Mouse (Mus musculus): ENCODE measurements at regions not wholly inside any gene's neighbourhood (a gene's known extent, or its start where the extent isn't known, plus 50 kb on each side); places are given as distances from the start of the nearest gene placed in this dataset.
A peak's percentile ranks its signal among the peaks of the same experiment; 100 is the strongest.

DNA sequence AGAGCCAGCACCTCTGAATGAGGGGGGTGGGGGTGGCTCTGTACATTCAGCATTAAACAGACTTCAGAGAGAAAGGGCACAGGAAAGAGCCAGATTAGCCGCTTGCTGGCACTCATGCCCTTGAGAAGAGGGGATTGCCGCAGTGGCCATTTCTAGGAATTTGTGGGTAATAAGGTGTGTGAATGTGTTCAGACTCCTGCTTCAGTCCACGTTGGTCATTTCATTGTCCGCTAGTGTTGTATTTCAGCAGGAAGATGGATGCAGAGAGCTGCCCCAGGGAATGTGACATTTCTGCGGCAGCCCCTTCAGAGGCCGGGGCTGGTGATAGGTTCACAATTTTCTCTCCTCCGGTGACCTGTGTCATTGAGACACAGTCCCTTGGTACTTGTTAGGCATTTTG lies 247.1 kb upstream of the Kcnab2 start:
- no peak overlapping the region for H3K4me3 ChIP-seq (ENCODE audit: low read depth, low read length)
- H3K4me2 ChIP-seq (ENCODE audit: low read length): no peak overlapping the region
- WGBS: 60% methylated on average over 7 of the region's 7 CpGs
- H3K36me3 ChIP-seq (ENCODE audit: control insufficient read depth, insufficient read depth, low read length): no peaks in the 10 kb centered on the region
- ATAC-seq (replicated peaks; ENCODE audit: low FRiP score, low TSS enrichment, low read depth) (no peak), DNase-seq (ENCODE audit: low spot score) (no peak)
- H3K4me1 ChIP-seq (replicated peaks; ENCODE audit: control insufficient read depth, insufficient read depth, low read length): no peaks in the 10 kb centered on the region
- H3K27ac ChIP-seq (ENCODE audit: low read depth): no peak overlapping the region
- no peaks in the 10 kb centered on the region for H3K27me3 ChIP-seq (replicated peaks; ENCODE audit: control insufficient read depth, insufficient read depth, low read length)
- no peak overlapping the region for H3K9ac ChIP-seq (ENCODE audit: low read length)
- H3K9me3 ChIP-seq (ENCODE audit: control insufficient read depth, low read length): no peaks in the 10 kb centered on the region

DNA sequence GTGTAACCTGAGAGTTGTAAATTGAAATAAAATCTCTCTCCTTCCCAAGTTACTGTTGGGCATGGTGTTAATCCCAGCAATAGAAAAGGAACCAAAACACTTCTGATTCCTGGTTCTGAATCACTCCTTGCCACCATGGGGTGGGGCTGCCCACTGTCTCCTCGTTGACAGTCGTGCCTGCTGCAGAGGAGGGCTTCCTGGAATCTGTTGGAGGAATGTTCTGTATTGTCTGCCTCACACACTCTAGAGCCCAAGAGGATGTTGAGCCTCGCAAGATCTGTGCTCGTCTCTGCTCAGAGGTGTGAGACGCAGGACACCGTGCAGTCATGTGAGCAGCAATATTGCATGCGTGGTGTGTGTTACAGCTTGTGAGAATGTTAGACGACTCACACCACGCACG lies 246.4 kb upstream of the Kcnab2 start:
- no peak for DNase-seq (ENCODE audit: low spot score)
- H3K4me1 ChIP-seq (replicated peaks; ENCODE audit: control insufficient read depth, insufficient read depth, low read length): no peaks in the 10 kb centered on the region
- H3K36me3 ChIP-seq (ENCODE audit: control insufficient read depth, insufficient read depth, low read length): no peaks in the 10 kb centered on the region
- H3K27ac ChIP-seq (ENCODE audit: low read depth): no peak overlapping the region
- H3K9me3 ChIP-seq (ENCODE audit: control insufficient read depth, low read length): no peaks in the 10 kb centered on the region
- WGBS: 77% methylated on average over 10 of the region's 10 CpGs
- no peak overlapping the region for H3K4me3 ChIP-seq (ENCODE audit: low read depth, low read length)
- no peak overlapping the region for H3K4me2 ChIP-seq (ENCODE audit: low read length)
- ATAC-seq (replicated peaks; ENCODE audit: low FRiP score, low TSS enrichment, low read depth): no peak
- no peaks in the 10 kb centered on the region for H3K27me3 ChIP-seq (replicated peaks; ENCODE audit: control insufficient read depth, insufficient read depth, low read length)
- H3K9ac ChIP-seq (ENCODE audit: low read length): no peak overlapping the region

DNA sequence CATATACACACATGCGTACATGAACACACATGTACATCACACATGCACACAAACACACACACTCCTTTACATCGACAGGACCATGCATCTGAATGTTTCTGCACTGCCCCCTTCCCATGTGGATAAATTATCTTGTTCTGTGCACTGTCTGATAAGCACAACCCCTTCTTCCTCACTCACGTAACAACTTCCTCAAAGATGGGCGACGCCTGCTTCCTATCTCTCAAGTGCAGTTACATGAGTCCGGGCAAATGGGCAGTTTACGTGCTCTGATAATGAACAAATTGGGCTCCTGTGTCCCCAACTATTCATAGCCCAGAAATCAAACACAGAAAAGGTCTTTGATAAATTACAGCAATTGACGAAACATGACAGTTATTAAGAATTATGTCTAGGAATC lies 242.9 kb upstream of the Kcnab2 start:
- Histone ChIP-seq H3K9me3 (ENCODE audit: control insufficient read depth, low read length) (no peaks in the 10 kb centered on the region), H3K4me1 (replicated peaks; ENCODE audit: control insufficient read depth, insufficient read depth, low read length) (no peaks in the 10 kb centered on the region), H3K4me2 (ENCODE audit: low read length) (no peak overlapping the region), H3K36me3 (ENCODE audit: control insufficient read depth, insufficient read depth, low read length) (no peaks in the 10 kb centered on the region), H3K9ac (ENCODE audit: low read length) (no peak overlapping the region), H3K4me3 (ENCODE audit: low read depth, low read length) (no peak overlapping the region), H3K27ac (ENCODE audit: low read depth) (no peak overlapping the region), H3K27me3 (replicated peaks; ENCODE audit: control insufficient read depth, insufficient read depth, low read length) (no peaks in the 10 kb centered on the region)
- 81% methylated on average over 8 of the region's 8 CpGs for WGBS
- ATAC-seq (replicated peaks; ENCODE audit: low FRiP score, low TSS enrichment, low read depth) (no peak), DNase-seq (ENCODE audit: low spot score) (no peak)

DNA sequence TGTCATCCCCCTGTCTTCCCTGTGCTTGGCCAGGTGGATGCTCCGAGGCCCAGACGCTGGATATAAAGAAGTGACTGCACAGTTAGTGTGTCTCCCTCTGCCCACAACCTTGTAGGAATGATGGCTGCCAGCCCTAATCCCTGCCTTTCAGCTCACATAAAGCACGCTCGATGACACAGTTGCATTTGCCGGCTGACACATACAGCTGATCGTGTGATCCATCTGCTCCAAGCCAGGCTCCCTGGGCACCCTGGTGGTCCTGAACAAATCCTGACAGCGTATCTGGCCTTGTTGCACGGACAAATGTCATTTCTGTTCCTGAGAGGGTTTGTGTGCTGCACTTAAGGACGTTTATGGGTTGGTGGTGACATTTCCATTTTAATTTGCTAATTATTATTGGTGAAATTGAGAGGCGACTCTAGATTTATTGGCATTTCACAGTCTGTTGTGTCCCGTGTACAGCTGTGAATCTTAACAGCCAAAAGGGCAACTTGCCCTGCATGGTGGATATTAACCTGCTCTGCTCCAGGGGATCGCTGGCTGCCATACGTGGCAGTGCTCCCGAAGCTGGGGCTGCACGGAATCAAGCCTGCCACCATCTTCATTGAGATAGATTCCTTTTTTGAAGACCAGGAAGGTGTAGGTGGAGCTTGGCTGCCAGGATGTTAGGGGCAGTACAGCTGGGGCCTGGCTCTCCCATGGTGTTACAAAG lies 241.9 kb upstream of the Kcnab2 start:
- H3K9me3 ChIP-seq (ENCODE audit: control insufficient read depth, low read length): no peaks in the 10 kb centered on the region
- DNase-seq (ENCODE audit: low spot score) (no peak), ATAC-seq (replicated peaks; ENCODE audit: low FRiP score, low TSS enrichment, low read depth) (no peak)
- H3K9ac ChIP-seq (ENCODE audit: low read length): no peak overlapping the region
- 88% methylated on average over 15 of the region's 15 CpGs for WGBS
- H3K27ac ChIP-seq (ENCODE audit: low read depth): no peak overlapping the region
- H3K4me2 ChIP-seq (ENCODE audit: low read length): no peak overlapping the region
- H3K4me1 ChIP-seq (replicated peaks; ENCODE audit: control insufficient read depth, insufficient read depth, low read length): no peaks in the 10 kb centered on the region
- no peak overlapping the region for H3K4me3 ChIP-seq (ENCODE audit: low read depth, low read length)
- H3K36me3 ChIP-seq (ENCODE audit: control insufficient read depth, insufficient read depth, low read length): no peaks in the 10 kb centered on the region
- no peaks in the 10 kb centered on the region for H3K27me3 ChIP-seq (replicated peaks; ENCODE audit: control insufficient read depth, insufficient read depth, low read length)

DNA sequence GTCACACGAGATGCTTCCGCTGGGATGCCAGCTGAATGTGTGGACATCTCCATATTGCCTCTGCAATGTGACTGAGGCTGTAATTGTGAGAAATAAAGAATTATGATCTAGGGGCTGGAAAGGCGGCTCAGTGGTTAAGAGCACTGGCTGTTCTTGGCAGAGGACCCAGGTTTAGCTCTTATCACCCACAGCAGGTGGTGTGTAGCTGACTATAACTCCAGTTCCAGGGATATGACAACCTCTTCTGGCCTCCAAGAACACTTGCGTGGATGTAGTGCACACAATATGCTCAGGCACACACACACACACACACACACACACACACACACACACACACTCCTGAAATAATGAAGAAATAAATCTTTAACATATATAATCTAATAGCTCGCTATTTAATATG lies 232.7 kb upstream of the Kcnab2 start:
- ATAC-seq (replicated peaks; ENCODE audit: low FRiP score, low TSS enrichment, low read depth) (no peak), DNase-seq (ENCODE audit: low spot score) (no peak)
- no peaks in the 10 kb centered on the region for H3K9me3 ChIP-seq (ENCODE audit: control insufficient read depth, low read length)
- no peaks in the 10 kb centered on the region for H3K27me3 ChIP-seq (replicated peaks; ENCODE audit: control insufficient read depth, insufficient read depth, low read length)
- no peaks in the 10 kb centered on the region for H3K36me3 ChIP-seq (ENCODE audit: control insufficient read depth, insufficient read depth, low read length)
- H3K4me2 ChIP-seq (ENCODE audit: low read length): no peak overlapping the region
- no peak overlapping the region for H3K27ac ChIP-seq (ENCODE audit: low read depth)
- no peak overlapping the region for H3K4me3 ChIP-seq (ENCODE audit: low read depth, low read length)
- 83% methylated on average over 5 of the region's 5 CpGs for WGBS
- H3K9ac ChIP-seq (ENCODE audit: low read length): no peak overlapping the region
- H3K4me1 ChIP-seq (replicated peaks; ENCODE audit: control insufficient read depth, insufficient read depth, low read length): no peaks in the 10 kb centered on the region

DNA sequence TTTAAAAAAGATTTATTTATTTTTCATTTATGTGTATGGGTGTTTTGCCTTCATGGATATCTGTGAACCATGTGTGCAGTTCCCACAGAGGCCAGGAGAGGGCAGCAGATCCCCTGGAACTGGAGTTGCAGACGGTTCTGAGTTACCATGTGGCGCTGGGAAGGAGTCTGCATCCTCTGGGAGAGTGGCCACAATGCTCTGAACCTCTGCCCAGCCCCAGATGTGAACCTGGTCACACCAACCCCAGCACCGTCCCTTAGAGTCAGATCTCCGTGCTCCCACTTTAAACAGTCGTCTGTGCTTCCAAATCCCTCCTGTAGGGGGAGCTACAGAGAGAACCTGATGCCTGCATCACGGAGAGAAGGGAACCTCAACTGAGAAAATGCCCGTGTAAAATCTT lies 222.5 kb upstream of the Kcnab2 start:
- H3K4me2 ChIP-seq (ENCODE audit: low read length): no peak overlapping the region
- DNase-seq (ENCODE audit: low spot score) (no peak), ATAC-seq (replicated peaks; ENCODE audit: low FRiP score, low TSS enrichment, low read depth) (no peak)
- H3K27ac ChIP-seq (ENCODE audit: low read depth): no peak overlapping the region
- H3K36me3 ChIP-seq (ENCODE audit: control insufficient read depth, insufficient read depth, low read length): no peaks in the 10 kb centered on the region
- H3K4me1 ChIP-seq (replicated peaks; ENCODE audit: control insufficient read depth, insufficient read depth, low read length): no peaks in the 10 kb centered on the region
- no peak overlapping the region for H3K9ac ChIP-seq (ENCODE audit: low read length)
- H3K27me3 ChIP-seq (replicated peaks; ENCODE audit: control insufficient read depth, insufficient read depth, low read length): no peaks in the 10 kb centered on the region
- WGBS: 84% methylated on average over 7 of the region's 7 CpGs
- H3K9me3 ChIP-seq (ENCODE audit: control insufficient read depth, low read length): no peaks in the 10 kb centered on the region
- H3K4me3 ChIP-seq (ENCODE audit: low read depth, low read length): no peak overlapping the region

DNA sequence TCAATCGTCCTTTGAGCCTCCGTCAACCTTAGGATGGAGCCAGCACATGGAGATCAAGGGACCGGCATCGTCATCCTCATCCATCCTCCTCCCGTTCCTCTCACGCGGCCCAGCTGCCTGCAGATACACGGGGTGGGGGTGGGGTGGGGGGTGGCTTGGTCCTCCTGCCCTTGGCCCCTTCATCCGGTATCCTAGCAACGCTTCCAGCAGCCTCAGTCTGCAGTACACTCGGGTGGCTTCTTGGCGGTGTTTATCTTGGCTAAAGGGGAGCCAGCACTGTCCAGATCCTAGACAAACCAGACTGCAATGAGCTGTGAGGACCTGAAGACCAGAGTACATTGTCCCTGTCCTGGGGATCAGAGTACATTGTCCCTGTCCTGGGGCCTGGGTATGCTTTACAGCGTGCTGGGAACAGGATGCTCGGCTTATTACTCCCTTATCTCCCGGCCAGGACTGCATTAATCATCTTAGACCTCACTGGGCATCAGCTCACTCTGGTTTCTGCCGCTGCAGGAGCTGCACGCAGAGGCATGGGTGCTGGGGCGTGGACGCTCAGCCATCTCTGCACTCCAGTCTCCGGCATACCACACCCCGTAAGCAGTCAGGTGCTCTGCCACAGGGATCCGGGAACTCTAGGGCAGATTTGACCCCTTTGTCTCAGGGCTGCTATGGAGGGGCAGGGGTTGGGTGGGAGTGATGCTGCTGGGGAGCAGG lies 219.7 kb upstream of the Kcnab2 start:
- H3K9ac ChIP-seq (ENCODE audit: low read length): no peak overlapping the region
- H3K36me3 ChIP-seq (ENCODE audit: control insufficient read depth, insufficient read depth, low read length): no peaks in the 10 kb centered on the region
- no peaks in the 10 kb centered on the region for H3K4me1 ChIP-seq (replicated peaks; ENCODE audit: control insufficient read depth, insufficient read depth, low read length)
- WGBS: 23% methylated on average over 22 of the region's 22 CpGs
- no peaks in the 10 kb centered on the region for H3K27me3 ChIP-seq (replicated peaks; ENCODE audit: control insufficient read depth, insufficient read depth, low read length)
- no peak overlapping the region for H3K4me3 ChIP-seq (ENCODE audit: low read depth, low read length)
- no peak overlapping the region for H3K27ac ChIP-seq (ENCODE audit: low read depth)
- no peaks in the 10 kb centered on the region for H3K9me3 ChIP-seq (ENCODE audit: control insufficient read depth, low read length)
- no peak overlapping the region for H3K4me2 ChIP-seq (ENCODE audit: low read length)
- ATAC-seq (replicated peaks; ENCODE audit: low FRiP score, low TSS enrichment, low read depth): 0 out of 2 replicates have a peak, but pooled peaks have one; percentile 23
- DNase-seq (ENCODE audit: low spot score): no peak

DNA sequence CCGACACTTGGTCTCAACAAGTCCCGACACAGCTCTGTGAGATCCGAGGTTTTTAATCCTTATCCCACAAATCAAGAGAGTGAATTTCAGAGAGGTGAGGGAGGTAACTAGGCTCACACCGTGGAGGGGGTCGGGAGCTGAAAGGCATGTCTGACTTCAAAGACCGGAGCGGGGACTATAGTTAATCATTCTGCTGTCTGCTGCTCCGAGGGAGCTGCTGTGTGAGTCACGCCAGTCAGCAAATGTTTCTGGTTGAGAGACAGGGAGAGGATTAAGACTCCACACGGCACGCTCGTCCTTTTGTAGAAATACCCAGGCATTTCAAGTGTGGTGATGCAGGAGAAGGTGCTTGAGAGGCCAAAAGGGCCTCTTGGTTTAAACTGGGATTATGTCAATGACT lies 214.1 kb upstream of the Kcnab2 start:
- 21% methylated on average over 12 of the region's 12 CpGs for WGBS
- ATAC-seq (replicated peaks; ENCODE audit: low FRiP score, low TSS enrichment, low read depth): no peak

DNA sequence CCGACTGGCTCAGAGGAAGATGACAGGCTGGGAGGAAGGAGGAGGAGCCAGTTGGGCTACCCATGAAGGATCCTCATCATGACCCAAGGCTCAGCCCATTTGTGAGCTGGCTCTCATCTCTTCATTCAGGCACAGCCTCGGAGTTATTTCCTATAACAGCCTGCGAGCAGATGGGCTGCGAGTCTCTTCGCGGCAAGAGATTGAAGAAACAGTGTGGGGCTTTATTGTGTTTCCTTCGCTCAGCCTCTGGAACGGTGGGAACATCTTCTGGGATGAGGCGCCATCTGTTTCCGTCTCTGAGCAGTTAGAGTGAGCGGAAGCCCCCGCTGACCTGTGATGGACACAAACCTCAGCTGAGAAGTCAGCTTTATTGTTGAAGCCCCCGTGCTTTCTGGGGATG lies 213.6 kb upstream of the Kcnab2 start:
- Histone ChIP-seq H3K9ac (ENCODE audit: low read length) (no peak overlapping the region), H3K27ac (ENCODE audit: low read depth) (no peak overlapping the region), H3K4me2 (ENCODE audit: low read length) (no peak overlapping the region), H3K27me3 (replicated peaks; ENCODE audit: control insufficient read depth, insufficient read depth, low read length) (no peaks in the 10 kb centered on the region), H3K9me3 (ENCODE audit: control insufficient read depth, low read length) (0 out of 2 replicates have a peak, but pooled peaks cover 5% of the 10 kb centered on the region), H3K4me1 (replicated peaks; ENCODE audit: control insufficient read depth, insufficient read depth, low read length) (no peaks in the 10 kb centered on the region), H3K36me3 (ENCODE audit: control insufficient read depth, insufficient read depth, low read length) (no peaks in the 10 kb centered on the region), H3K4me3 (ENCODE audit: low read depth, low read length) (no peak overlapping the region)
- WGBS: 80% methylated on average over 13 of the region's 13 CpGs
- no peak for DNase-seq (ENCODE audit: low spot score)
- ATAC-seq (replicated peaks; ENCODE audit: low FRiP score, low TSS enrichment, low read depth): no peak

More for the DNA sequence above, 214.1 kb upstream of the Kcnab2 start:
- no peaks in the 10 kb centered on the region for H3K4me1 ChIP-seq (replicated peaks; ENCODE audit: control insufficient read depth, insufficient read depth, low read length)
- DNase-seq (ENCODE audit: low spot score): no peak
- H3K9me3 ChIP-seq (ENCODE audit: control insufficient read depth, low read length): 0 out of 2 replicates have a peak, but pooled peaks cover 5% of the 10 kb centered on the region
- no peak overlapping the region for H3K9ac ChIP-seq (ENCODE audit: low read length)
- no peak overlapping the region for H3K27ac ChIP-seq (ENCODE audit: low read depth)
- no peak overlapping the region for H3K4me3 ChIP-seq (ENCODE audit: low read depth, low read length)
- H3K36me3 ChIP-seq (ENCODE audit: control insufficient read depth, insufficient read depth, low read length): no peaks in the 10 kb centered on the region
- H3K27me3 ChIP-seq (replicated peaks; ENCODE audit: control insufficient read depth, insufficient read depth, low read length): no peaks in the 10 kb centered on the region
- H3K4me2 ChIP-seq (ENCODE audit: low read length): no peak overlapping the region

Data from intestine, embryonic 14.5 days (tissue).